Mouse (Mus musculus): ENCODE results near the gene Trim8. TPM values are rescaled to one million over a fixed set of nuclear protein-coding genes. Genes with fewer than 3 reads are reported as not detected.

The Trim8 gene
- total RNA-seq, 2 experiments from 2014 or later: 5.4 to 6.4 TPM

DNA sequence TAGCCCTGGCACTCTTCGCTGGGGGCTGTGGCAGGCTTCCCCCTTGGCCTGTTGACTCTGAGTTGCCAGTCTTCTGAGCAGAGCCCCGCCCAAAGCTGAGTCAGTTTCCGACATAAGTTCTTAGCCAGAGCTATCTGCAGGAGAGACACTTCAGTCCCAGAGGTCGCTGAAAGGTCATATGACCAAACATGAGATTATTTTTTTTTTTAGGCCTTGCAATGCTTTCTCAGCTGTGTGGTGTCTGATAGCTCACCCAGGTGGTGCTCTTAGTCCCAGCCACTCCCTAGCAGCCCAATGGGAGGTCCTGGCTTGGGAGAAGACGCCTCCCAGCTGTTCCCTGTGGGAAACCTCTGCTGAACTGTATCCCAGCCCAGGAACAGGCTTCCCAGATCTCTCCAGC is 22.7 kb upstream of the Trim8 start:
- 0 out of 2 replicates have a peak, but pooled peaks have one; percentile 12 for ATAC-seq (replicated peaks; ENCODE audit: low FRiP score, poor library complexity, severe bottlenecking)

DNA sequence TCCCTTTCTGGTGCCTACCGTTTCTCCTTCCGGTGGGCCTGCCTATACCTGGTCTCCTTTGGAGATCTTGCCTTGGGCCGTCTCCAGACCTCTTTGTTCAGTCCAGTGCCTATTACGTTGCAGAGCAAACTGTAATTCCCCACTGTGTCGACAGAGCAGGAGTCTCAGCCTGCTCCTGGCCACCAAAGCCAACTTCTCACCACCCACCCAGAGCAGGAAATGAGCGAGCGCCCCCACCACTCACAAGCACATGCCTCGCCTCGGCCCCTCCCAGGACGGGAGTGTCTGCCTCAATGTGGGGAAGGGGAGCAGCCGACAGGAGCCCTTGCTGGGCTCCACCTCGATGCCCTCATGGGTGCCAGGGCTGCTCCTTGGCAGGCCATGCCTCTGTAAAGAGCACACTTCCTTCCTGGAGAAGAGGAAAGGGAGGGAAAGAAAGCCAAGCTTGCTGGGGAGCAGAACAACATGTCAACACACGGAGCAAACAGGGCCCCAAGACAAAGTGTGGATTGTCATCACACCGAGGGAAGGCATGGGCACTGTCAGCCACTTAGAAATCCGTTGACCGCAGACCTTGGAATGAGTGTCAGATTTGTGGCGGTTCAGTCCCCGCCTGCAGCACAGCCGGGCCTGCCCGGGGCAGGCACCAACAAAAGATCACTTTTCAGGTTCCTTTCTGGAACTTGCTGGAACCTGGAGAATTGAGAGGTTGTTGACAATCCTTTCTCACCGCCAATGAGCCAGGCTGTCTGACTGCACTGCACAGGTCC is 22.0 kb upstream of the Trim8 start:
- ATAC-seq (replicated peaks; ENCODE audit: low FRiP score, poor library complexity, severe bottlenecking): no peak

DNA sequence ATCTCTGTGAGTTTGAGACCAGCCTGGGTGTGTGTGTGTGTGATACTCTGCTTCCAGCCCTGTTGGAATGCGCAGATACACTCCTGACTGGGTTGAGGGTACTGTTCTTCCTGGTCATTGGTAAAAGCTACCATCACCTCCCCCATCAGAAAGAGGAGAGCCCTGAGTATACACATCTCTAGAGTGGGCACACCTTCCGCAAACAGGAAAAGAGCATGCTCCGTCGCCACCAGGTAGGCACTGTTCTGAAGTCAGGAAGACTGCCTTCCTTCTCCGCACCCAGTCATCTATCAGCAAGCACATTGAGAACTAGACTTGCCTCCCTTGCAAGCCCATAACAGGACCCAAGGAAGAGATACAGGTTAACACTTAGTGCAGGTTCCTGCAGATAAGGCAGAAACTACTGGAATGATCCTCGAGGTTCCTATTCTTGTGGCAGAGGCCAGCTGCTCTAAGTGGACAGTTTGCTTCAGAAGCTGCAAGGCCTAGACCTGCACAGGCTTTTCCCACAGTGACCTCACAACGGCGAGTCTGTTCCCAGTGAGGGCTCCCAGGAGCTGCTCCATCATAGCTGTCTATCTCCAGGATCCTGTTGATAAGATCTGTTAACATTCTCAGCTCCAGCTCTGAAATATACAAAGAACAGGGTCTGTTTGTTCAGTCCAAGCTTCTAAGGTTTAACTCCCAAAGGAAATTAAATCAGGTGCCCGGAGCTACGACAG is 20.7 kb upstream of the Trim8 start:
- ATAC-seq (replicated peaks; ENCODE audit: low FRiP score, poor library complexity, severe bottlenecking): no peak

DNA sequence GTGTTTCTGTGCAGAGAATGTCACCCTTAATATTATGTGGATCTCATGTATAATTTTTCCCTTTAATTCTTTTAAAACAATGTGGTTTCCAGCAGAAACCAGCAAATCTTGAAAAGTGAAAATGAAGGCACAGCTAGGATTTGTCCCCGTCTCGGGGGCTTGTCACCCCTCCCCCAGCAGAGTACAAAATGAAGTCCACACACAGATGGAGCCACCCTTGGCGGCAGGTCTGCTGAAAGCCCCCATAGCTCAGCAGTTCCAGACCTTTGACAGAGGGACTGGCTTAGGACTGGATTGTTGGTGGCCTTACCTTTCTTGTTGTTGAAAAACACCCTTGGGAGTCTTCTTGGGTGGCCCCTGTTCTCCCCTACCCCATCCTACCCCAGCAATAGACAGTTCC is 20.1 kb upstream of the Trim8 start:
- no peak for ATAC-seq (replicated peaks; ENCODE audit: low FRiP score, poor library complexity, severe bottlenecking)

DNA sequence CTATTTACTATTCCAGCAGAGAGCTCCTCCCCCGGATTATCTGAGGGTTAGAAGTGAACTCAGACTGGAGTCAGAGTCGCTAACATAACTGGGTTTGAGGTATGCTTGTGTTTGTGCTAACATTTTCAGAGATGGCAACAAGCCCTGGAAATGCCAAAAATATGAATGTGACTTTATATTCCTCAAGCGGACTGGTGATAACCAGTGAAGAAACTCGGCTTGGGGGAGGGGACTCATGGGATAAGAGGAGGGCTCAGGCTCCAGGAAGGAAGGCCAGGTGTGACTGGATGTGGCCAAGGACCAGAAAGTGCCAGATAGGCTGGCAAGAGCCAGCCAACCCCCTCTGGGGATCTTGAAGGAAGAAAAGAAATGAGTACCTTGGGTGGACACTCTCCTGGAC is 19.7 kb upstream of the Trim8 start:
- no peak for ATAC-seq (replicated peaks; ENCODE audit: low FRiP score, poor library complexity, severe bottlenecking)

DNA sequence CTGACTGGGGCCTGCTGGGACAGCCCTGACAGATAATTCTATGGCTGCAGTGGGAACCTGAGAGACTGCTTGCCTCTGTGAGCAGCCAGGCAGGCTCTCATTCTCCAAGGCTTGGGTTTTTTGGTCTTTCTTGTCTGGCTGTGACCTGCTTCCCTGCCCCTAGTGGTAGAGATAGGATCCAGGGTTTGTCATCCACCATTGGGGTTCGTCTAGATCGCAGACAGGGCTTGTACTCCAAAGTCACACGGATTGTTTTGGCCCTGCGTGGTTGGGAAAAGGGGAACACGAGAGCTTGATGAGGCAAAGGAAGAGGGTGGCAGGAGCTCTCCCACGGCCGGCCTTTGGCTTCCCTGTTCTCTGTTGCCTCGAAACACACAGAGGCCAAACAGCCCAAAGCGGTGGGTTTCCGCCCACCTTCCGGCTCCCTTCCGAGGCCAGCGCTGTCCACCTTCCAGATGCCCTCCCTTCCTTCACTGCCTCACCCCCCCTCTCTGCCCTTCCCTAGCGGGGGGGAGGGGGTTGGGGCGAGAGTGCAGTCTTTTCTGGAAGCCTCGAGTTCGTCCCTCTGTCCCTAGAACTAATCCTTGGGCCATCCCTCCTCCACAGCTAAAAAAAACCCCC is 18.5 kb upstream of the Trim8 start:
- ATAC-seq (replicated peaks; ENCODE audit: low FRiP score, poor library complexity, severe bottlenecking): no peak

DNA sequence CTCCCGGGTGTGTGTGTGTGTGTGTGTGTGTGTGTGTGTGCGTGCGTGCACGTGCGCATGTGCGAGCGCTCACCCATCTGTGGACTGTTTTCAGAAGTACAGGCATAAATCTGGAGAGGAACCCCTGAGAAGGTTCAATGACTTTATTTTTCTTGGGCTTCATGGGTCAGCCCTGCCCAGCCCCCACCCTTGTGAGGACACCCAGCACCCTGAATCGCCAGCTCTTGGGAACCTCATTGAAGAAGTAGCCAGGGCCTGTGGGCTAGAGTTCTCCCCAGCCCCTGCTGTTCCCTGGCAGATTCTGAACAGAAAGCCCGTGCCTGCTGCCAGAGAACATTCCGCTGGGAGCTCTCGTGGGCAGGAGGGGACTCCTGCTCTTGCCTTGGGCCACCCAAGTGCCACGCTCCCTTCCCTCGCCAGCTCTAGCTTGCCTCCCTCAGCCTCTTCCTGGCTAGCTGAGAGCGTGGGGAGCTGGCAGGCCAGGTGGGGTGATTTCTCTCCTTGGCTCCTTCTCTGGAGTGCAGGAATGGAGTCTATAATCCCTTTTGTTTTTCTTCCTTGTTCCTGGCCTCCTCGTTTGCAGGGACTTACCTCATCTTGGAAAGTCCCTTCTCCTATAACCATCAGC is 17.7 kb upstream of the Trim8 start:
- ATAC-seq (replicated peaks; ENCODE audit: low FRiP score, poor library complexity, severe bottlenecking): no peak

DNA sequence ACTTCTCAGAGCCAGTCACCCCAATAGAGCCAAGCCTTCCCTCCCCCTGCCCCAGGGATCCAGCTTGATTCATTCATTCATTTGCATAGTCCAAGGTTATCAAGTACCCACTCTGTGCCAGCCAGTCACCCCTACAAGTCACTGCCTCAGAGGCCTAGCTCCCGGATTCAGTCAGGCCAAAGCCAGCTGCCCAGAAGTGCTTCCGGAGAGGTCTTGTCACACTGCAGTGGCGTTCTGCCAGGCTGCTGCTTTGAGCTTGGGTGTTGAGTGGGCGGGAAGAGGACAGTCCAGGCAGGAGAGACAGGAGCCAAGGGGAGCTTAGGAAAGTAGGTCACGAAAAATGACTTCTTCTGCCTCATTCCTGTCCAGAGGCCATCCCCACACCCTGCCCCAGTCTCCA is 17.0 kb upstream of the Trim8 start:
- ATAC-seq (replicated peaks; ENCODE audit: low FRiP score, poor library complexity, severe bottlenecking): no peak

DNA sequence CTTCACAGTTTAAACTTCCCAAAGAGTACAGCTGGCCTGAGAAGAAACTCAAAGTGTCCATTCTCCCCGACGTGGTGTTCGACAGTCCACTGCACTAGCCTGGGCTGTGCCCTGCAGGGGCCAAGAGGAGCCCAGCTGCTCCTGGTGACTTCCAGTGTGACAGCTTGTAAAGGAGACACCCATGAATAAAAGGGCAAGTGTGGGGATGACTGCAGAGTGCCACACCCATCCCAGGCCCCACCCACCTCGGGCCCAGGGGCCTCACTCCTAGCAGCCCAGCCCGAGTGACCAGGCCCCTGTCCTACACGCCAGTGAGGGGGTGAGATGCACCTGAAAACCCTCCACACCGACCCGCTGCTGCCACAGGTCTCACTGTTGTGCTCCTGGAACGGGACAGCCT is 15.7 kb upstream of the Trim8 start:
- ATAC-seq (replicated peaks; ENCODE audit: low FRiP score, poor library complexity, severe bottlenecking): no peak

DNA sequence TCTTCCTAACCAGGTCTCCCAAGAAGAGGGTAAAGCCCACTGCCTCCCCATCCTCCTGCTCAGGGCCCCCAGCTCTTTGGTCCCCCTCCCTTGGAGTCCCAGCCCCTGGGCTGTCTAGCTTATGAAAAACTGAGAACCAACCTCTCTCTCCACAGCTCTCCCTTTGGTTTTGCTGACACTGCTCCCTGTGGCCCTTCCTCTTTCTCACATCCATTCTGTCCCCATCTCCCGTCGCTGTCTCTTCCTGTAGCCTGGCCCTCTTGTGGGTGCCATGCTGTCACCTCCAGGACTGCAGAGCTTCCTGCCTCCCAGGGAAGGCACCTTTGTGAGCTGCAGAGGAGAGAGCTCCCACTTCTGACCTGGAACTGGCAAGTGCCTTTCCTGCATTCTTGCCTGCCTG is 14.8 kb upstream of the Trim8 start:
- ATAC-seq (replicated peaks; ENCODE audit: low FRiP score, poor library complexity, severe bottlenecking): no peak

DNA sequence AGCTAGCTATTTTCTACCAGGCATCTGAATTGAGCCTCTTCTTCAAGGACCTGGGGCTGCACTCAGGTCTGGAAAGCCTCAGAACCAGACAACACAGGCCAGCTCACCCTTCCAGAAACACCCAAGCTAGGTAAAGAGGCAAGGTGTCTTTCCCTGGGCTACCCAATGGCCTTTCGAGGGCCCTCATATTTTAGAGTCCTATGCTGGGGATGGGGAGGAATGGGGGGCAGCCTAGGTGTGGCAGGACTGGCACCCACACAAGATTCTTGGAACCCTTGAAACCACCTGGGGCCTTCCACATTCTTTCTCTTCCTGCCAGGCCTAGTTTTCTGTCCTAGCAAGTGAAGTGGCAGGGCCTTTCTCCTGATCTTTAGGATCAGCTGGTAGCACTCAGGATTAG is 12.1 kb upstream of the Trim8 start:
- ATAC-seq (replicated peaks; ENCODE audit: low FRiP score, poor library complexity, severe bottlenecking): no peak

DNA sequence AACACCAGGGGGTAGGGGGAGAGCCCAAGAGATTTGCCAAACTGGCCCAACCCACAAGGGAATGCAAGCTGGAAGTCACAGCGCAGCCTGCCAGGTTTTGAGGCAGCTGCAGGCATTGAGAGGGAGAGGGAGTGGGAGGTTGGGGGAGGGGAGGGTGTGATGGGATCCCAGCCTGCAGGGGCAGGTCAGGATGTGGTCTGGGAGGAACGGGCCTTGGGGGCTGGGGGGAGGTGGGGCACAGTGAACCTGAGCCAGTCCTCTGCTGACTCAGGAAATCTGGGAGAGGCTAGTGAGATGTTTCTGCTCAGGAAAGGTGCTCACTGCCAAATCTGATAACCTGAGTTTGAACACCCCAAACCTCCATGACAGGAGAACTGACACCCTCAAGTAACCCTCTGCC is 10.9 kb upstream of the Trim8 start:
- no peak for ATAC-seq (replicated peaks; ENCODE audit: low FRiP score, poor library complexity, severe bottlenecking)

DNA sequence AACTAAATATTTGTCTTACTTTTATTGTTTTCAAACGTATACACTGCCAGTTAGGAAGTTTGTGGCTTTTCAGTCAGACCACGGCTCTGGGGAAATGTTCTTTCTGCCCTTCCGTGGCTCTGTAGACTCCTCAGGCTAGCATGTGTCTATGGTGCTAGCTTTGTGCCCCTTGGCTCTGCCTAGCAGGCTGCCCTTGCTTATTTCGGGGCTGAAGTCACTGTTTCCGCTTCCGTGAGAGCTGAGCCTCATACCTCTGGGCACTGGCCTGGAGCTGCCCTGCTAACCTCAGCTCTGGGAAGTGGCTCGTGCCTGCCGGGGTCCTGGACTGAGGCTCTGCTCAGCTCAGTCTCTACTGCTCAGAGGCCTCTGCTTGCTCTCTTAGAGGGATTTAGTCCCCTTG is 6.4 kb upstream of the Trim8 start:
- no peak for ATAC-seq (replicated peaks; ENCODE audit: low FRiP score, poor library complexity, severe bottlenecking)

DNA sequence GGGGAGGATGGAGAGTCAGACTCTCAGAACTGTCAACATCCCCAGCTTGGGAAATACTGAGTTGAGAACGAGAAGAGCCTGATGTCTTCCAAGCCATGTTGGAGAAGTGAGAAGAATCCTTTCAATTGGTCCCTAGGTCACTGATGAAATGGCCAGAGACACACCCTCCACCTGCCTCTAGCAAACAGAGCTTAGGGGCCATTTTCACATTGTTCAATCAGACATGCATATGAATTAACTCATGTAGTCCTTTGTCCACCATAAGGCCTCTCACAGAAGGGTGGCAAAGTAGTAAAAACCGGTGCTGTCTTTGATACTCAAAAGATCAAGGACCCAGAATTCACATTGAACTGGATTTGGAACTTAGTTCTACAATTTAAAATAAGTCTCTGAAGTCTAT is 4.3 kb upstream of the Trim8 start:
- ATAC-seq (replicated peaks; ENCODE audit: low FRiP score, poor library complexity, severe bottlenecking): no peak

DNA sequence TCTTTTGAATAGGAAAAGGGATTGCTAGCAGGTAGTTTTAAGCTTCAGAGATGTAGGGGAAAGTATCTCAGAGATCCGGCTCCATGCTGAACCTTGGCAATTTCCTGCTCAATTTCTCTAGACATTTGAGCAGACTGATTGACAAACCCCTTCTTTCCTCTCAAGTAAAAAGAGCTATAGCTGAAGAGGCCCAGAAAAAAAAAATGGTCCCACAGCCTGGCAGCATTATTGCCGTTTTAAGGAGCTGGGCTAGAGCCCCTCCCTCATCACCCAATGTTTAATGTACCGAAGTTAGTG is 2.0 kb upstream of the Trim8 start:
- no peak for ATAC-seq (replicated peaks; ENCODE audit: low FRiP score, poor library complexity, severe bottlenecking)

DNA sequence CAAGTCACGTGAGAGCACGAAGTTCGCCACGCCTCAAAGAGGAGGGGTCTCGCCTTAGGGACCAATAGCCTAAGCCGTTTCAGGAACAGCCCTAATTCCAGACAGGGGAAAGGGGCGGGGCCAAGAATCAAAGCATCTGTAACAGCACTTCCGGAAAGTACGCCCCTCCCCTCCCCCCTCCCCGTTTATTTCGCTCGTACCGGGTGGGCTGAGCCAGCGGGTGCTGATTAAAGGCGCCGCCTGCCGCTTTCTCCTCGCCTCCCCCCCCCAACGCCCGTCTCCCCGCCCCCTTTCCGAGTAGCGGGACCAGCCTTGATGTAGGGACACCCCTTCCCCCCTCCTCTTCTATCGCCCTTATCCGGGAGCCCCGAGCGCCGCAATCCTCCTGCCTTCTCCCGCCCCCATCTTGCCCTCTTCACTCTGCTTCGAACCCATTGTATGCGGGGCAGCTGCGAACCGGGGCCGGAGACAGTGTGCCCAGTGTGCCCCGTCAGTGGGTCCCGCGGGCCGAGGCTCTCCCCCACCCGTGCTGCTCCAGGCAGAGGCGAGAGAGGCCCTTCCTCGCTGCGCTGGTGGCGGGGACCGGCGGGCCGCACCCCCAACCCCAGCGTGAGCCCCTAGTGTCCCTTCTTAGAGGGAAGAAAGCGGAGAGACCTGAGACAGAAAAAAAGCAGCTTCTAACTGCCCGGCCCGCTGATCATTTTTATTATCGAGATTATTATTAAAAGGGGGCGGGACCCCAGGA is 1.5 kb upstream of the Trim8 start:
- peak; percentile 50 for ATAC-seq (replicated peaks; ENCODE audit: low FRiP score, poor library complexity, severe bottlenecking)

DNA sequence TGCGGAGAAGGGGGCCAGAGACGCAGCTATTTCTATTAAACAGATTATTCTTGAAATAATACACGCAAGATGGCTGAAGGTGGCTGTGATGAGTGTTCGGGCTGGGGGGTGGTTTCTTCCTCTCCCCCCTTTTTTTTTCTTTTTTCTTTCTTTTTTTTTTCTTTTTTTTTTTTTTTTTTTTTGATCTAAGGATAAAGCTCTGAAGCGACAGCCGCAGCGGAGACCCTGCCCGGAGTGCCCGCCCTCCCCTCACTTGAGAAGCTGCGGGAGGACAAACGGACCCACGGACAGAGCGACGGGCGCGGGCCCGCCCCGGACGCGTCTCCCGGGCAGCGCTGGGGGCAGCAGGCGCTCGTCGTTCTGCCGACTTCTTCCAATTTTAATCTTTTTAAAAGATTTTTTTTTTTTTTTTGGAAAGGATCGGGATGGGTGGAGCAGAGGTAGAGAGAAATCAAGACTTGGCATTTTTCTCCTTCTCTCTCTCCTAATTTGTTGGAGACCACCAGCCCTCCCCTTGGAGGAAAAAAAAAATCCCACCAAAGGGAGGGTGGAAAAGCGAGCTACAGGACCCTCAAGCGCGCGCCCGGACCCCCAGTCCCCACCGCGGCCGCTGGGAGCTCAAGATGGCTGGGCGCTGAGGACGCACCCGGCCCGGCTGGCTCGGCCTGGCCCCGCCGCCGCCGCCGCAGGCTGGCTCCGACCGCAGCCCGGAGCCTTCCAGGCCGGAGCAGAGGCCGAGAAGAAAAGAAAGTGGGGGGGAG is 741 bp upstream of the Trim8 start:
- no peak for ATAC-seq (replicated peaks; ENCODE audit: low FRiP score, poor library complexity, severe bottlenecking)

DNA sequence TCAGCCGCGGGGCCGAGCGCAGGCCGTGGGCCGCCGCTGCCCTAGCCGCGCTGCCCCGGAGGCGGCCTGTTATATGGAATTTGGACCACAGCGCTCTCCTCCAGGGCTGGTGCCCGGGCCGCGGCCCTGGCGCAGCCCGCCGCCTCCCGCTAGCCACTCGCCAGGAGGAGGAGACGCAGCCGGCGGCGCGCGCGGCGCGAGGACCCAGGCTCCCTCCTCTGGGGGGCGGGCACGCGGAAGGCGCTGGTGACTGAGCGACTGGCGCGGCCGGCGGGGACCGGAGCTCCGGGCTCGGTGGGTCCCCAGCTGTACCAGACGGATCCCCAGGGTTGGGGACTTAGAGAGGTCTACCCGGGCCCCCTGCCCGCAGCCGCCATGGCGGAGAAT is 560 bp downstream of the Trim8 start:
- ATAC-seq (replicated peaks; ENCODE audit: low FRiP score, poor library complexity, severe bottlenecking): no peak

DNA sequence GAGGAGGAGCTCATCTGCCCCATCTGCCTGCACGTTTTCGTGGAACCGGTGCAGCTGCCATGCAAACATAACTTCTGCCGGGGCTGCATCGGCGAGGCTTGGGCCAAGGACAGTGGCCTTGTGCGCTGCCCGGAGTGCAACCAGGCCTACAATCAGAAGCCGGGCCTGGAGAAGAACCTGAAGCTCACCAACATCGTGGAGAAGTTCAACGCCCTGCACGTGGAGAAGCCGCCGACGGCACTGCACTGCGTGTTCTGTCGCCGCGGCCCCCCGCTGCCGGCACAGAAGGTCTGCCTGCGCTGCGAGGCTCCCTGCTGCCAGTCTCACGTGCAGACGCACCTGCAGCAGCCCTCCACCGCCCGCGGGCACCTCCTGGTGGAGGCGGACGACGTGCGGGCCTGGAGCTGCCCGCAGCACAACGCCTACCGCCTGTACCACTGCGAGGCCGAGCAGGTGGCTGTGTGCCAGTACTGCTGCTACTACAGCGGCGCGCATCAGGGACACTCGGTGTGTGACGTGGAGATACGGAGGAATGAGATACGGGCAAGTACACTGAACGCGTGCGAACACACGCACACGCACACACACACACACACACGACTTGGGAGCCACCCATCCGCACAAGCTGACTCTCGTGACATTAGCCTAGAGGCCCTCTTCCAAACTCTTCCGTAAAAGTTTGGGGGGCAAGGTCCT is 1.1 kb downstream of the Trim8 start:
- ATAC-seq (replicated peaks; ENCODE audit: low FRiP score, poor library complexity, severe bottlenecking): peak; percentile 74

All from erythroblast, adult 5-6 weeks (primary cell).